Mouse (Mus musculus) hindbrain, embryonic 16.5 days (tissue): ENCODE results near the gene Morn3. TPM values are rescaled to one million over a fixed set of nuclear protein-coding genes. Genes with fewer than 3 reads are reported as not detected.

Experiments used
- ATAC-seq: fragments of 200-750 bp; cut with Nextera tagmentation; 2 replicates; pipeline ENCODE4 v1.8.0; 2017; ENCODE audit warnings: moderate TSS enrichment, moderate library complexity
- H3K27ac ChIP-seq: fragments of 300-500 bp; sonication (generic); 2 replicates; pipeline ENCODE4 v1.5.1; 2014; ENCODE audit warnings: low read depth, mild to moderate bottlenecking, control low read depth, low read length, moderate library complexity
- H3K27me3 ChIP-seq: fragments of 300-500 bp; sonication (generic); replicated peaks from 2 replicates; pipeline ENCODE4 v1.6.1; 2014; ENCODE audit warnings: low read length; ENCODE audit not compliant: control insufficient read depth, insufficient read depth
- H3K36me3 ChIP-seq: fragments of 300-500 bp; sonication (generic); 2 replicates; pipeline ENCODE4 v1.6.1; 2014; ENCODE audit warnings: mild to moderate bottlenecking, low read length, moderate library complexity, mixed read lengths; ENCODE audit not compliant: control insufficient read depth, insufficient read depth
- H3K4me1 ChIP-seq: fragments of 300-500 bp; sonication (generic); 2 replicates; pipeline ENCODE4 v1.6.1; 2014; ENCODE audit warnings: low read depth, low read length; ENCODE audit not compliant: control insufficient read depth, insufficient read depth
- H3K4me2 ChIP-seq: fragments of 300-500 bp; sonication (generic); 2 replicates; pipeline ENCODE4 v1.6.1; 2014; ENCODE audit warnings: mild to moderate bottlenecking, low read length, control low read depth, moderate library complexity
- H3K4me3 ChIP-seq: fragments of 300-500 bp; sonication (generic); 2 replicates; pipeline ENCODE4 v1.5.1; 2014; ENCODE audit warnings: mild to moderate bottlenecking, low read length, control low read depth, moderate library complexity
- H3K9ac ChIP-seq: fragments of 300-500 bp; sonication (generic); 2 replicates; pipeline ENCODE4 v1.6.1; 2014; ENCODE audit warnings: low read depth, mild to moderate bottlenecking, control low read depth, low read length, moderate library complexity
- H3K9me3 ChIP-seq: fragments of 300-500 bp; sonication (generic); 2 replicates; pipeline ENCODE4 v1.6.1; 2014; ENCODE audit warnings: mild to moderate bottlenecking, low read length, moderate library complexity; ENCODE audit not compliant: control insufficient read depth
- WGBS: fragments of 180-500 bp; shearing (Covaris S2); extraction: QIAGEN DNeasy Blood & Tissue Kit; methylation state at CpG from one replicate; pipeline ENCODE4 v1.1.7; 2014; 5-methylcytosine and 5-hydroxymethylcytosine counted together
- polyA plus RNA-seq: library from polyadenylated mRNA; unstranded; fragments of >200 nt; fragmentation: Nextera tagmentation; extraction: Ambion mirVana; gene quantifications from 2 replicates; pipeline ENCODE4 v1.2.1, GENCODE M21; 2015

The Morn3 gene
- polyA plus RNA-seq, 1 experiment from 2014 or later = 0.81 TPM

DNA sequence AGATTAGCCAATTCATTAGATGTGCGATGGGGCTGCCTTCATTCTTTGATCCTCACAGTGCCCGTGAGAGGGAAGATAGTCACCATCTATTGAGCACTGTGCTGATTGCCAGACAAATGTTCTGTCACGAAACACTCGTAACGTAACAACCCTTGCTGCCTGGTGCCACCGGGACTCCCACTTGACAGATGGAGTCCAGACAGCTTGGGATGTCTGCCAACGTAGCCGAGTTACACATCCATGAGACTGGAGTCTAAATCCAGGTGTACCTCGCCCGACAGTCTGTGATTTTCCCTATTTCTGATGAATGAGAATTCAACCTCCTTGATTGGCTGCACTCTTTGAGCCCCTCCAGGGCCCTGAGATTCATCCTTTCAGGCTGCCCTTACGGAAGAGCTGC lies 36.9 kb downstream of the Morn3 start:
- 47% methylated on average over 11 of the region's 11 CpGs for WGBS
- H3K4me2 ChIP-seq = no peak overlapping the region

DNA sequence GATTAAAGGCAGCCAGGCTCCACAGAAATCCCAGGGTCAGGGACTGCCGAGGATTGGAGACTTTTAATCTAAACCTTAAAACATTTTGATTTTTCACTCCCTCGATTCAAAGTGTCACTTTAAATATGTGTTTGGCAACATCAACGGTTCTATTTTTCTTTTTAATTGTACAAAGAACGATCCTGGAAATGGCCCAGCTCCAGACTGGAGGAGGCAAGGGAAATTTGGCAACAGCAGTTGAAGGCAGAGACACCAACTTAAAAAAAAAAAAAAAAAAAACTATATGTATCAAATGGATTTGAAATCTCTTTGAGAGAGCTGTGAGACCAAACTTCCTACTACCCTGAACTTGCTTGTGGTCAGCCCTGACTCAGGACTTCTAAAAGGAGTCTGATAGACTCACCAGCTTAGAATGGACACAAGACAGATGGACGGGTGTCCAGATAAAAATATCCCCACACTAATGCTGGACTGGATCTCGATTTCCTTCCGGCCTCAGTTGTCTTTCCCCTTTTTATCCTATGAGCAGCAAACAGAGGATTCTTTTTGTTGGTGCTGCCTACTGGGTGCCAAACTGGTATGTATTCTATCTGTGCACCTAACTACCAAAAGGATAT lies 37.8 kb downstream of the Morn3 start:
- H3K4me2 ChIP-seq = no peak overlapping the region
- no peaks in the 10 kb centered on the region for H3K4me1 ChIP-seq
- H3K4me3 ChIP-seq = no peak overlapping the region
- ATAC-seq = no peak
- H3K27ac ChIP-seq = no peak overlapping the region
- H3K9me3 ChIP-seq = no peaks in the 10 kb centered on the region
- H3K36me3 ChIP-seq = no peaks in the 10 kb centered on the region
- WGBS = 63% methylated on average over 7 of the region's 7 CpGs
- no peaks in the 10 kb centered on the region for H3K27me3 ChIP-seq
- no peak overlapping the region for H3K9ac ChIP-seq

More for the DNA sequence above, 36.9 kb downstream of the Morn3 start:
- Histone ChIP-seq H3K9me3 (no peaks in the 10 kb centered on the region), H3K36me3 (no peaks in the 10 kb centered on the region), H3K27me3 (no peaks in the 10 kb centered on the region), H3K4me1 (peaks cover 2% of the 10 kb centered on the region; the same call in 1 of the 2 replicates), H3K9ac (no peak overlapping the region), H3K27ac (no peak overlapping the region), H3K4me3 (no peak overlapping the region)
- ATAC-seq = no peak

DNA sequence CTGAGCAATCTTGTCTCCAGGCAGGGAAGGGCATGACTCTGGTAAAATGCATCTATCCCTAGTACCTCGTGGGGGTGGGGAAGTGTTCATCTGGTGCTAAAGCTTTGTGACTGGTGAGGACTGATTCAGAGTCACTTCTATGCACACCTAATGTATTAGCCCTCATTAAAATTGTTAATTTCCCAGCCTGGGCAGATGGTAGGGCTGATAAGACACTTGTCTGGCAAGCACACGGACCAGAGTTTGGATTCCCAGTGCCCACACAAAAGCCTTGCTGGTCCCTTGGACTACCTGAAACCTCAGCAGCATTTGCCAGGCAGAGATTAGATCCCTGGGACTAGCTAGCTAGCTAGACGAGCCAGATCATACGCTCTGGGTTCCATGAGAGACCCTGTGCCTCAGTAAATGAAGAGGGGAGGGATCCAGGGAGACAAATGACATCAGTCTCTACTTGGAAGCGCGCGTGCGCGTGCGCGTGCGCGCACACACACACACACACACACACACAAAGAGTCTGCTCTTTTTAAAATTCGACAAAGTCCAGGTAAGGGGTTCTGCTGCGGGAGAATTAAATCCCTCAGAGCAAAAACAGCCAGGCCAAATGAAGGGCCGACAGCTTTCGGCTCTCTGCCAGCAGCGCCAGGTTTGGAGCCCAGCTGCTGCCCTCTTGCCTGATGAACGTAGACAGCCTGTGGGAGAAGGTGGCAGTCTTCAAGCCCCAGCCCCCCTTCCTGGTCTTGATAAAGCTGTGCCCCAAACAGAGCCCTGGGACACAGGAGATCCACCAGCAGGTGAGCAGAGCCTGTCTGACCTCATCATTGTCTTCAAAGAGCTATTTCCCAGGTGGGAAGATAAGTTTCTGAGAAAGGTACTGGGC lies 40.9 kb downstream of the Morn3 start:
- H3K9ac ChIP-seq = no peak overlapping the region; the same call in 1 of the 2 replicates

DNA sequence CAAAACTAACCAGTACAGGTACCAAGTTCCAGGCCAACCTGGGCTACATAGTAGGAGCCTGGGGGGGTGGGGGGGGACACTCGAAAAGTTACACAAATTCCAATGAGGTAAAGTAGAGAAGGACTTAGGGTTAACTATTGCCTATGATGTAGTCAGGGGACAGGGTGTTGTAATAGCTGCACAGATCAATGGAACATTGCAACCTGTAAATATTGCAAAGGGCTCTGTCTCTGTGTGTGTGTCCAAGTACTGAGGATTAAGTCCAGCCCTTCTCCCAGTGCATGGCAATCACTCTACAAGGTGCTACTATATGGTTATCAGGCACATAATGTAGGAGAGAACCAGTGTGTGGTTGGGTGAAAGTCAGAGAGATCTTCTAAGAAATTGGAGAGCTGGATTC lies 45.9 kb downstream of the Morn3 start:
- no peaks in the 10 kb centered on the region for H3K4me1 ChIP-seq
- no peak overlapping the region for H3K4me2 ChIP-seq
- no peak for ATAC-seq
- no peaks in the 10 kb centered on the region for H3K9me3 ChIP-seq
- no peaks in the 10 kb centered on the region for H3K36me3 ChIP-seq
- no peak overlapping the region for H3K9ac ChIP-seq
- 81% methylated on average over 1 of the region's 1 CpGs for WGBS
- no peak overlapping the region for H3K27ac ChIP-seq
- no peaks in the 10 kb centered on the region for H3K27me3 ChIP-seq
- H3K4me3 ChIP-seq = no peak overlapping the region

More for the DNA sequence above, 40.9 kb downstream of the Morn3 start:
- peak; percentile 48; the same call in 1 of the 2 replicates for ATAC-seq
- Histone ChIP-seq H3K36me3 (no peaks in the 10 kb centered on the region), H3K4me3 (no peak overlapping the region), H3K4me1 (no peaks in the 10 kb centered on the region), H3K27me3 (no peaks in the 10 kb centered on the region), H3K4me2 (peak overlapping the region; percentile 14; the same call in 1 of the 2 replicates), H3K9me3 (no peaks in the 10 kb centered on the region), H3K27ac (peak overlapping the region; percentile 60)
- WGBS = 57% methylated on average over 19 of the region's 19 CpGs

DNA sequence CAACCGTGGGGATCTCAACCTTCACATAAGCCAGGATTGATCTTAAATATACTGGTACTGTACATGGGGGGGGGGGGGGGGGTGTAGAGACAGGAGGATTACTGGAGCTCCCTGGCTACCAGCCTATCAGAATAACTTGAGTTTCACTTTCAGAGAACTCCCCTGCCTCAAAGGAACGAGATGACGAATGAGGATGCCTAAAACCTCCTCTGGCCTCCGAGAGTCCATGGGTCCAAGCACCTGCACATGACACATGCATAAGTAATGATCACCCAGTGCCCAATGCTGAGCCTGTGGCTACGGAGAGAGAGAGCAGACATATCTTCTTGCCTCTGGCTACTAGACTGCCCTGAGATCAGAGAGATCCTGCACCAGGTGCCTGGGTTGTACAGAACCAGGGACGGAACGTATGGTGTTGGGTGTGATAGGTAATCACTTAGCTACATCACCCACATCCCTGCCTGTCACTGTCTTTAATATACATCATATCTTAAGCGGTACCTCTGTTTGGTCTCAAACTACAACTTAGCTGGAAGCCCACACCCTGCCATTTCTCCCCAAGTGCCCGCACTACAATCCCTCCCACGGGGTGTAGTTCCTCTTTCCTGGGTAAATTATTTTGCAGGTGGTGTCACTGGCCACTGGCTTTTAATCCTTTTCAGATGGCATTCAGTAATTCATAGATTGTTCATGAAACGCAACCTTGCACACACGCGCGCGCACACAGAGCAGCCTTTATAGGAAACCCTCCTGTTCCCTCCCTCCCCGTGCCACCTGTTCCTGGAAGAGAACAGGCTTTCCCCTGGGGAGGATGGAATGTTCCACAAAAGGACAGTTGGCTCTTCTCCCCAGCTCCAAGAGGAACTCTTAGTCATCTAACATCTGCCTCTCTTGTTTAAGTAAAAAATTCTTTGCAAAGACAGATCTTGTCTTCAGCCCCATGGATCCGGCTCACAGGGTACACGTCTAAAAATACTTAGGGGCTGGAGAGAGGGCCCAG lies 49.3 kb downstream of the Morn3 start:
- no peak overlapping the region for H3K9ac ChIP-seq
- no peak for ATAC-seq
- 83% methylated on average over 18 of the region's 18 CpGs for WGBS
- no peaks in the 10 kb centered on the region for H3K9me3 ChIP-seq
- no peak overlapping the region for H3K4me2 ChIP-seq
- no peak overlapping the region for H3K4me3 ChIP-seq
- H3K27ac ChIP-seq = no peak overlapping the region
- H3K4me1 ChIP-seq = no peaks in the 10 kb centered on the region
- H3K27me3 ChIP-seq = no peaks in the 10 kb centered on the region
- no peaks in the 10 kb centered on the region for H3K36me3 ChIP-seq

GRCm38 (mm10) chr5:122994910-122995309 lies 51.9 kb downstream of the Morn3 start:
- H3K9me3 ChIP-seq = no peaks in the 10 kb centered on the region
- H3K4me3 ChIP-seq = no peak overlapping the region
- WGBS = 5% methylated on average over 1 of the region's 1 CpGs
- no peaks in the 10 kb centered on the region for H3K27me3 ChIP-seq
- no peak for ATAC-seq
- H3K27ac ChIP-seq = no peak overlapping the region
- no peak overlapping the region for H3K9ac ChIP-seq
- no peak overlapping the region for H3K4me2 ChIP-seq
- H3K36me3 ChIP-seq = no peaks in the 10 kb centered on the region
- peaks cover 14% of the 10 kb centered on the region for H3K4me1 ChIP-seq

DNA sequence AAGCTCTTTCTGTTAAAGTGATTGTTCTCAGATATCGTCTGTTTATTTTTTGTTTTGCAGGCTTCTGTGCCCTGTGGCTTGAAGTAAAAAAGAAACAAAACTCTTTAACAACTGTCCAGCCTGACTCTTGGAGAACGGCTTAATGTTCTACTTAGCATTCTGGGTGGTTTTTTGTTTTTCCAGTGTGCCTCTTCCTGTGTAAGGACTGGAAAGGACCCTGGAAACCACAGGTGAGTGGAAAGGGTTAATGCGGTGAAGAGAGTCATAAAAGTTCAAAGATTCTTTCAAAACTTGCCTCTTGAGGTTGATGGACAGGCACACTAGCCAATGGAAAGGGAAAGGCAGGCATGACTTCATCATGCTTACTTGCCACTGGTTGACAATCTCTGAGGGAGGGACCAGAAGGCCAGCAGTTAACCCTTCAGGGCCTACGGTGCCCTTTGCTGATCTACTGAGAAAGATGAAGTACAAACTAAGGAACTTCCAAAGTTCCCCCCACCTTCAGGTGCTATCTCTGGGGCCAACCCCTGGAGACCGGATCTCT lies 52.4 kb downstream of the Morn3 start:
- WGBS = 9% methylated on average over 5 of the region's 5 CpGs
- ATAC-seq = peak; percentile 91
- no peaks in the 10 kb centered on the region for H3K36me3 ChIP-seq

GRCm38 (mm10) chr5:122993811-122994210 lies 53.0 kb downstream of the Morn3 start:
- no peak overlapping the region for H3K9ac ChIP-seq
- H3K27me3 ChIP-seq = no peaks in the 10 kb centered on the region
- no peak overlapping the region for H3K27ac ChIP-seq
- H3K4me2 ChIP-seq = no peak overlapping the region; the same call in 1 of the 2 replicates
- H3K4me3 ChIP-seq = no peak overlapping the region
- WGBS = 51% methylated on average over 2 of the region's 2 CpGs
- peaks cover 17% of the 10 kb centered on the region for H3K4me1 ChIP-seq
- no peaks in the 10 kb centered on the region for H3K36me3 ChIP-seq
- no peak for ATAC-seq
- no peaks in the 10 kb centered on the region for H3K9me3 ChIP-seq

More for the DNA sequence above, 52.4 kb downstream of the Morn3 start:
- no peak overlapping the region for H3K9ac ChIP-seq
- H3K27ac ChIP-seq = no peak overlapping the region
- H3K9me3 ChIP-seq = no peaks in the 10 kb centered on the region
- H3K4me1 ChIP-seq = peaks cover 17% of the 10 kb centered on the region
- H3K27me3 ChIP-seq = no peaks in the 10 kb centered on the region
- H3K4me3 ChIP-seq = no peak overlapping the region
- peak overlapping the region; percentile 36 for H3K4me2 ChIP-seq
